Mouse (Mus musculus) MEL (cell line): ENCODE measurements around the gene Sh3pxd2b. TPM values are rescaled to one million over a fixed set of nuclear protein-coding genes. Genes with fewer than 3 reads are reported as not detected.

Experiments
- DNase-seq: peaks from one replicate; pipeline ENCODE4 v3.0.0; 2011; ENCODE audit warnings: low read depth, low spot score
- H3K27ac ChIP-seq: 2 replicates; pipeline ENCODE4 v1.5.1; 2012; ENCODE audit warnings: low read depth, mild to moderate bottlenecking, control low read depth, low read length, moderate library complexity; ENCODE audit not compliant: control insufficient read depth
- H3K27me3 ChIP-seq, 2 experiments: fragments of 150-350 bp in 1 of 2; sonication (generic) in 1 of 2; 2 replicates each; pipeline ENCODE4 v1.6.1; 2012; ENCODE audit warnings: low read length in 2 of 2, mild to moderate bottlenecking in 2 of 2, improper control_type of control experiment in 1 of 2, moderate library complexity in 1 of 2; ENCODE audit not compliant: insufficient read depth in 2 of 2, control insufficient read depth in 1 of 2
- H3K36me3 ChIP-seq, 2 experiments: 2 replicates each; pipeline ENCODE4 v1.6.1; 2012 to 2014; ENCODE audit warnings: low read length in 2 of 2, improper control_type of control experiment in 1 of 2, inconsistent platforms in 1 of 2, mild to moderate bottlenecking in 1 of 2; ENCODE audit not compliant: insufficient read depth in 2 of 2, control insufficient read depth in 1 of 2
- H3K4me1 ChIP-seq, 2 experiments: fragments of 150-350 bp in 1 of 2; sonication (generic) in 1 of 2; 2 replicates each; pipeline ENCODE4 v1.6.1; 2012; ENCODE audit warnings: low read length in 2 of 2, improper control_type of control experiment in 1 of 2, mild to moderate bottlenecking in 1 of 2; ENCODE audit not compliant: insufficient read depth in 2 of 2, control insufficient read depth in 1 of 2
- H3K4me3 ChIP-seq, 2 experiments: fragments of 150-350 bp in 1 of 2; sonication (generic) in 1 of 2; 2 replicates each; pipeline ENCODE4 v1.5.1; 2012; ENCODE audit warnings: low read depth in 2 of 2, low read length in 2 of 2, mild to moderate bottlenecking in 2 of 2, moderate library complexity in 2 of 2, control low read depth in 1 of 2, improper control_type of control experiment in 1 of 2; ENCODE audit not compliant: control insufficient read depth in 1 of 2, insufficient read depth in 1 of 2
- H3K79me2 ChIP-seq: 2 replicates; pipeline ENCODE4 v1.6.1; 2012; ENCODE audit warnings: mild to moderate bottlenecking, low read length, moderate library complexity; ENCODE audit not compliant: control insufficient read depth, poor library complexity, insufficient read depth
- H3K9ac ChIP-seq: 2 replicates; pipeline ENCODE4 v1.6.1; 2012; ENCODE audit warnings: low read depth, mild to moderate bottlenecking, control low read depth, low read length, moderate library complexity; ENCODE audit not compliant: control insufficient read depth, poor library complexity, severe bottlenecking
- H3K9me3 ChIP-seq: fragments of 150-350 bp; sonication (generic); replicated peaks from 2 replicates; pipeline ENCODE4 v1.6.1; 2012; ENCODE audit warnings: mild to moderate bottlenecking, low read length, improper control_type of control experiment, moderate library complexity; ENCODE audit not compliant: insufficient read depth
- ELF1 ChIP-seq: IDR thresholded peaks from 2 replicates; pipeline ENCODE4 v1.6.1; 2014; ENCODE audit warnings: low read depth, mild to moderate bottlenecking, inconsistent platforms, low read length, improper control_type of control experiment, moderate library complexity
- GABPA ChIP-seq: IDR thresholded peaks from 2 replicates; pipeline ENCODE4 v1.6.1; 2012; ENCODE audit warnings: low read depth, mild to moderate bottlenecking, inconsistent platforms, low read length, improper control_type of control experiment, moderate library complexity
- MEF2A ChIP-seq: IDR thresholded peaks from 2 replicates; pipeline ENCODE4 v1.6.1; 2014; ENCODE audit warnings: low read depth, mild to moderate bottlenecking, inconsistent platforms, low read length, improper control_type of control experiment; ENCODE audit not compliant: poor library complexity, insufficient replicate concordance, severe bottlenecking; ENCODE audit errors: extremely low read depth
- MYB ChIP-seq: IDR thresholded peaks from 2 replicates; pipeline ENCODE4 v1.6.1; 2011; ENCODE audit warnings: mild to moderate bottlenecking, low read depth, low read length, improper control_type of control experiment
- POLR2AphosphoS5 ChIP-seq: IDR thresholded peaks from 2 replicates; pipeline ENCODE4 v1.6.1; 2012; ENCODE audit warnings: low read depth, borderline replicate concordance, mild to moderate bottlenecking, inconsistent platforms, low read length, moderate library complexity, mixed read lengths
- RCOR1 ChIP-seq: IDR thresholded peaks from 2 replicates; pipeline ENCODE4 v1.6.1; 2012; ENCODE audit warnings: low read depth, mild to moderate bottlenecking, inconsistent platforms, low read length, improper control_type of control experiment
- SIN3A ChIP-seq: IDR thresholded peaks from 2 replicates; pipeline ENCODE4 v1.6.1; 2012; ENCODE audit warnings: low read length, improper control_type of control experiment, inconsistent platforms
- TAL1 ChIP-seq: IDR thresholded peaks from 2 replicates; pipeline ENCODE4 v1.6.1; 2012; ENCODE audit warnings: mild to moderate bottlenecking, inconsistent platforms, low read length, moderate library complexity, mixed read lengths
- USF1 ChIP-seq: IDR thresholded peaks from 2 replicates; pipeline ENCODE4 v1.6.1; 2014; ENCODE audit warnings: low read depth, mild to moderate bottlenecking, inconsistent platforms, low read length, improper control_type of control experiment, moderate library complexity
- USF2 ChIP-seq, 2 experiments: IDR thresholded peaks; 2 replicates each; pipeline ENCODE4 v1.6.1; 2011 to 2012; ENCODE audit warnings: improper control_type of control experiment in 2 of 2, low read length in 2 of 2, borderline replicate concordance in 1 of 2, inconsistent platforms in 1 of 2, low read depth in 1 of 2, mild to moderate bottlenecking in 1 of 2; ENCODE audit not compliant: insufficient read depth in 1 of 2
- polyA plus RNA-seq, 2 experiments: library from polyadenylated mRNA; stranded (reverse) in 1 of 2; unstranded in 1 of 2; fragments of >175 nt in 1 of 2; fragments of >200 nt in 1 of 2; gene quantifications; 2 replicates each; pipeline versions ENCODE4 v1.2.1 to v1.2.4; 2012; ENCODE audit warnings: low replicate concordance in 2 of 2, low read depth in 1 of 2; ENCODE audit not compliant: insufficient read length in 2 of 2, insufficient read depth in 1 of 2, missing spikeins in 1 of 2
- total RNA-seq: library from RNA; depleted of rRNA; stranded (reverse); fragments of 300-350 nt; gene quantifications from 2 replicates; pipeline ENCODE4 v1.2.3, GENCODE M21; 2012

The Sh3pxd2b gene
- total and polyA plus RNA-seq, 3 experiments, result 9.6 to 17.0 TPM; not detected in 1

DNA sequence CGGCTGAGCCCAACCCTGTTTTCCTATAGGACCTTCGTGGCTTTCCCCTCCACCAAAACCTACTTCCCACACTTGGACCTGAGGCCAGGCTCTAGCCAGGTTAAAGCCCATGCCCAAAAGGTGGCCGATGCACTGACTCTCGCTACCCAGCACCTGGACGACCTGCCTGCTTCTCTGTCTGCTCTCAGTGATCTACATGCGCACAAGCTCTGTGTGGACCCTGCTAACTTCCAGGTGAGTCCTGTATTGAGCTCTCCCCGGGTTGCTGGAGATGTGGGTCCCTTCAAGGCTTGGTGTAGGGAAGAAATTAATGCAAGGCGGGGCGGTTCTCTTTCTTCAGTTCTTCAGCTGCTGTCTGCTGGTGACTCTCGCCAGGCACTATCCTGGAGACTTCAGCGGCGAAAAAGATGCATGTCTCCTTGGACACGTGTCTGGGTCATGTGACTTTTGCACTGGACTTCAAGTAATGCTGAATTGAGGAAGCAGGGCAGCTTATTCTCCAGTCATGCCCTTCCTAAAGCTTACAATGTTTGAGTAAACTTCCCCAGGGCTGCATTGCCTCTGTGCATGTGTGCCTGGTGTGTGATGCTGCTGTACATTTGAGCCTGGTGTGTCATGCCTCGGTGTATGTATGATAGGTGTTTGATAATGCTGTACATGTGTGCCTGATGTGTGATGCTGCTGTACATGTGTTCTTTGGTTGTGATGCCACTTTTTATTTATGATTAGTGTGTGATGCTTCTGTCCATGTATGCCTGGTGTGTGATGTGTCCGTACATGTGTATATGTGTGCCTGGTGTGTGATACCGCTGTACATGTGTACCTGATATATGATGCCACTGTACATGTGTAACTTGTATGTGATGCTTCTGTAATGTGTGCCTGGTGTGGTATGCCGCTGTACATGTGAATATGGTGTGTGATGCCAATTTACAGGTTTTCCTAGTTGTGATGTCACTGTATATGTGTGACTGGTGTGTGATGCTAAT lies 47.0 kb upstream of the Sh3pxd2b start:
- no peak for DNase-seq
- TF ChIP-seq ELF1 (no peak), MYB (no peak), POLR2AphosphoS5 (0 out of 2 replicates have a peak, but pooled peaks have one; percentile 91), RCOR1 (no peak), TAL1 (no peak), SIN3A (no peak), MEF2A (no peak), USF1 (peak; percentile 69), USF2 (IDR thresholded peaks at IDR 0.05; ENCODE audit: borderline replicate concordance in 1 of 2, insufficient read depth in 1 of 2, low read depth in 1 of 2, low read length in 2 of 2) (0 out of 4 replicates have a peak, but pooled peaks have one; percentile 20 to 42)
- H3K36me3 ChIP-seq, result no peaks in the 10 kb centered on the region; a peak in 1 of 4 replicates
- no peak overlapping the region for H3K4me3 ChIP-seq
- no peak overlapping the region for H3K27ac ChIP-seq
- H3K27me3 ChIP-seq, result no peaks in the 10 kb centered on the region; a peak in 1 of 4 replicates
- no peaks in the 10 kb centered on the region for H3K79me2 ChIP-seq
- H3K4me1 ChIP-seq, result no peaks in the 10 kb centered on the region; a peak in 1 of 4 replicates
- no peak overlapping the region for H3K9ac ChIP-seq
- H3K9me3 ChIP-seq, result no peaks in the 10 kb centered on the region

DNA sequence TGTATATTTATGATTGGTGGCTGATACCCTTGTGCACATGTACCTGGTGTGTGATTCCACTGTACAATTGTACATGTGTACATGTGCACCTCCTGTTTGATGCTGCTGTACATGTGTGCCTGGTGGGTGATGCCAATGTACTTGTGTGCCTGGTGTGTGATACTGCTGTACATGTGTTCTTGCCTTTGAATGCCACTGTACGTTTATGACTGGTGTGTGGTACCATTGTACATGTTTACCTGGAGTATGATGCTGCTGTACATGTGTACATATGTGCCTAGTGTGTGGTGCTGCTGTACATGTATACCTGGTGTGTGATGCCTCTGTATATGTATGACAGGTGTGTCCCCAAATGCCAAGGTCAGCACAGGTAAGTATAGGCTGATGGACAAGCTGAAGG lies 46.1 kb upstream of the Sh3pxd2b start:
- no peaks in the 10 kb centered on the region; a peak in 1 of 4 replicates for H3K27me3 ChIP-seq
- no peaks in the 10 kb centered on the region for H3K9me3 ChIP-seq
- no peaks in the 10 kb centered on the region for H3K79me2 ChIP-seq
- no peak for TF ChIP-seq GABPA
- TF ChIP-seq POLR2AphosphoS5, result peak; percentile 95; the same call in 1 of the 2 replicates
- TF ChIP-seq, all 39 proteins: peak for 1
- Histone ChIP-seq H3K27ac (no peak overlapping the region), H3K4me3 (no peak overlapping the region), H3K4me1 (no peaks in the 10 kb centered on the region; a peak in 1 of 4 replicates), H3K36me3 (no peaks in the 10 kb centered on the region; a peak in 1 of 4 replicates), H3K9ac (no peak overlapping the region)
- no peak for DNase-seq
